Comparison of ENCODE assay signal across 8 mouse cellular contexts in the genomic region with DNA sequence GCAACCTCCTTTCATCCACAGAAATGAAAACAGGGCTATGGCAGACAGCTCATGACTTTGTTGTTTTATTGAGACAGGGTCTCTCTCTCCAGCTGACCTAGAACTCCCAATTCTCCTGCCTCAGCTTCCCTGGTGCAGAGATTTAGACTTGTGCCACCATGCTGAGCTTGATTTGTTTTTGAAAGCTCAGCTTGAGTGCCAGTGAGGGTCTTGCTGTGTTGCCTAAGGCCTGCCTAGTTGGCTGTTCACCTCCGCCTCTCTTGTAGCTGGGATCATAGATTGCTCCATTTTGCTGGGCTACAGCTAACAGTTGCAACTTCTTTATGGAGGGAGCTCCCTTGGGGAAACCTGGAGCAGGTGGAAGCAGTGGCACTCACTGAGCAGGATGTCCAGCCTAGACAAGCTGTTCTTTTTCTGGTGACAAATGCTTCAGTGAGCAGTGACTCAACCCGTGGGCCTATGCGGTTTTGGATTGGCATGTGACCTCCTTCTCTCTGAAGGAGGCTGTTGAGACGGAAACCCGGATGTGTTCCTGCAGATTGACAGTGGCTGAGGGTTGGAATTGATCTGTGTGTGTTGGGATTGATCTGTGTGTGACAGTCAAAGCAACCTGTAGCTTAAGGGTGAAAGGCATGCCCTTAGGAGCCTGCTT.
DNase-seq lines count a peak whose midpoint lies in the region; ATAC-seq and TF ChIP-seq lines count a peak whose summit lies in the region.

No protein-coding gene starts in this region.

- H3K27me3 ChIP-seq in stomach, embryonic 14.5 days (ENCODE audit: control insufficient read depth, insufficient read depth, low read length): no peaks in the 10 kb centered on the region
- H3K27me3 ChIP-seq in stomach, postnatal 0 days (ENCODE audit: control insufficient read depth, insufficient read depth, low read length): 0 out of 2 replicates have a peak, but pooled peaks cover 2% of the 10 kb centered on the region
- no peaks in the 10 kb centered on the region for H3K27me3 ChIP-seq in forebrain, embryonic 14.5 days (replicated peaks; ENCODE audit: control insufficient read depth, insufficient read depth, low read length)

- no peaks in the 10 kb centered on the region for H3K36me3 ChIP-seq in stomach, embryonic 14.5 days (ENCODE audit: control insufficient read depth, insufficient read depth, low read length)
- H3K36me3 ChIP-seq in stomach, postnatal 0 days (ENCODE audit: control insufficient read depth, insufficient read depth, low read length): no peaks in the 10 kb centered on the region
- no peaks in the 10 kb centered on the region for H3K36me3 ChIP-seq in forebrain, embryonic 14.5 days (ENCODE audit: control insufficient read depth, insufficient read depth, low read length)

- no peaks in the 10 kb centered on the region for H3K9me3 ChIP-seq in stomach, embryonic 14.5 days (ENCODE audit: control insufficient read depth, low read depth, low read length)
- H3K9me3 ChIP-seq in stomach, postnatal 0 days (ENCODE audit: control insufficient read depth, low read length): no peaks in the 10 kb centered on the region
- H3K9me3 ChIP-seq in forebrain, embryonic 14.5 days (replicated peaks; ENCODE audit: control insufficient read depth, low read length): no peaks in the 10 kb centered on the region

- WGBS in stomach, embryonic 14.5 days: 53% methylated on average over 5 of the region's 5 CpGs
- 58% methylated on average over 5 of the region's 5 CpGs for WGBS in stomach, postnatal 0 days
- 28% methylated on average over 5 of the region's 5 CpGs for WGBS in forebrain, embryonic 14.5 days

- ATAC-seq in cerebellum, adult (ENCODE audit: insufficient number of reproducible peaks, low FRiP score, low TSS enrichment): peak; percentile 71
- ATAC-seq in stomach, embryonic 14.5 days (ENCODE audit: insufficient number of reproducible peaks, insufficient read depth, low FRiP score, low read depth): no peak
- no peak for ATAC-seq in stomach, postnatal 0 days (ENCODE audit: low FRiP score, low TSS enrichment)
- peak; percentile 18 for ATAC-seq in forebrain, embryonic 14.5 days

- no peak overlapping the region for H3K27ac ChIP-seq in stomach, embryonic 14.5 days (ENCODE audit: low read length)
- no peak overlapping the region for H3K27ac ChIP-seq in stomach, postnatal 0 days (replicated peaks)
- H3K27ac ChIP-seq in forebrain, embryonic 14.5 days (ENCODE audit: low read depth, low read length): no peak overlapping the region

- H3K4me3 ChIP-seq in stomach, embryonic 14.5 days (ENCODE audit: low read depth, low read length): no peak overlapping the region
- no peak overlapping the region for H3K4me3 ChIP-seq in stomach, postnatal 0 days (ENCODE audit: low read depth, low read length)
- no peak overlapping the region for H3K4me3 ChIP-seq in forebrain, embryonic 14.5 days (ENCODE audit: low read depth, low read length)

- 0 out of 2 replicates have a peak overlapping the region, but pooled peaks have one; percentile 96 for H3K4me2 ChIP-seq in stomach, embryonic 14.5 days (replicated peaks; ENCODE audit: low read depth, low read length)
- no peak overlapping the region for H3K4me2 ChIP-seq in stomach, postnatal 0 days (replicated peaks; ENCODE audit: low read depth)
- H3K4me2 ChIP-seq in forebrain, embryonic 14.5 days (ENCODE audit: low read length): peak overlapping the region; percentile 82

- no peak for TF ChIP-seq CTCF in stomach, postnatal 0 days (IDR thresholded peaks at IDR 0.05; ENCODE audit: low read depth)

- no peak for DNase-seq in cerebellum, postnatal 4 days (ENCODE audit: low spot score in 2 of 2)
- no peak for DNase-seq in stomach, postnatal 0 days (ENCODE audit: low spot score)
- DNase-seq in forebrain, embryonic 14.5 days (ENCODE audit: low spot score): no peak
- DNase-seq in neural tube, embryonic 10.5 days (ENCODE audit: extremely low spot score, low spot score): peak; percentile 21
- no peak for DNase-seq in gastrocnemius, adult 8-10 months (ENCODE audit: low spot score in 2 of 2)
- no peak for DNase-seq in spleen, adult 12 weeks (ENCODE audit: low spot score)

- H3K4me1 ChIP-seq in stomach, embryonic 14.5 days (ENCODE audit: control insufficient read depth, insufficient read depth, low read length): peaks cover 3% of the 10 kb centered on the region; the same call in 1 of the 2 replicates
- H3K4me1 ChIP-seq in stomach, postnatal 0 days (replicated peaks; ENCODE audit: control insufficient read depth, insufficient read depth): no peaks in the 10 kb centered on the region
- H3K4me1 ChIP-seq in forebrain, embryonic 14.5 days (ENCODE audit: control insufficient read depth, insufficient read depth, low read length): peaks cover 6% of the 10 kb centered on the region

- no peak for TF ChIP-seq EP300 in stomach, postnatal 0 days (optimal IDR thresholded peaks at IDR 0.05)

- no peak overlapping the region for H3K9ac ChIP-seq in stomach, embryonic 14.5 days (replicated peaks; ENCODE audit: low read depth, low read length)
- no peak overlapping the region for H3K9ac ChIP-seq in stomach, postnatal 0 days (ENCODE audit: low read length)
- H3K9ac ChIP-seq in forebrain, embryonic 14.5 days (ENCODE audit: low read length): no peak overlapping the region

Comparison
In these comparisons a context has a peak if more than half of its experiments do, and no peak if none do; other contexts are left out.
1. ATAC-seq: peak in cerebellum, adult (single experiment) and forebrain, embryonic 14.5 days (single experiment); none in stomach, embryonic 14.5 days (single experiment) and stomach, postnatal 0 days (single experiment).